Mouse (Mus musculus) cerebellum, adult (tissue): ENCODE results near the gene Dab2.

Experiments used
- ATAC-seq: cut with Nextera tagmentation; 2 replicates; pipeline ENCODE4 v1.9.2; 2017; ENCODE audit warnings: mild to moderate bottlenecking, moderate library complexity, mixed read lengths; ENCODE audit not compliant: insufficient number of reproducible peaks, low FRiP score, low TSS enrichment

The Dab2 gene

DNA sequence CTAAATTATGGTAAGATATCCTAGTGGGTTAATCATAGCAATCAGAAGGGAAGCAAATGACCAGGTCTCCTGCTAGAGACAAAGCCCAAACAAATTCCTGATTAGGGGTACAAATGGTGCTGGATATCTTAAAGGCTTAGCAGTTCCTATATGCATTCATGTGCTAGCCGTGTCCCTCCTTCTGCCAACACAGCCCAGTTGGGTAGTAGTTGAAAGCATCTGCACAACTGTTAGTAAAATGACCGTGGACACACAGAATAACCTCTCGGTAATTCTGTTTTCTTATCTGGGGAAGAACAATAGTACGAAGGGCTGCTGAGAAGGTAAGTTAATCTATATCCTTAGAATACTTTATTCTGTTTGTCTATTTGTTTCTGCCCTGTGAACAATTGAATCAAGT, 90.5 kb downstream of the Dab2 start:
- no peak for ATAC-seq

DNA sequence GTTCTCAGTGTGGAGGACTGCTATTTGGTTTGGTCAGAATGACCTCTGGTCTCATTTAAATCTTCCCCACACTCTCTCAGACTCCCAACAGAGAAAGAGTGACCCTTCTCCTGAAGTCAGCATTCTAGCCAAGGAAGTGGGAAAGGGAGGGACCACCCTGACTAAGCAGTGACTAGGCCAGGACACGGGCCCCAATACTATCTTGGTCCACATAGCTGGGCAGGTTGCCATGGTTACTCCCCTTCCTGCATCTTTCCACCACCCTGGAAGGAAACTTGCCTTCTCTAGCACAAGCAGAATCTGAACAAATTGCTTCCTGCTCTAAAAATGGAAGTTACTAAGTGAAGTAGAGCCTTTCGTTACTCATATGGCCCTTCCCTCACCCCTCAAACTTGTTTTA, 91.1 kb downstream of the Dab2 start:
- no peak for ATAC-seq

DNA sequence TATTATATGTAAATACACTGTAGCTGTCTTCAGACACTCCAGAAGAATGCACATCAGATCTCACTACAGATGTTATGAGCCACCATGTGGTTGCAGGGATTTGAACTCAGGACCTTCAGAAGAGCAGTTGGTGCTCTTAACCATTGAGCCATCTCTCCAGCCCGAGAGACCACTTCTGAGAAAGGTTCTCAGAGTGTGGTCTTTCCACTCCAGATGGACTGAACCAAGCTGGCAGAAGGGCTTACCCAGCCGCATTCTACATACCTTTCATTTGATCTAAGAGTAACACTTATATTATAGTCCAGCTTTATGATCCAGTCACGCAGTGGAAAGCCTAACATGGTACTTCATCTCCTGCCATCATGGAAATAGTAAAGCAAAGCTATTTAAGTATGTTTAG, 92.3 kb downstream of the Dab2 start:
- ATAC-seq, result no peak

DNA sequence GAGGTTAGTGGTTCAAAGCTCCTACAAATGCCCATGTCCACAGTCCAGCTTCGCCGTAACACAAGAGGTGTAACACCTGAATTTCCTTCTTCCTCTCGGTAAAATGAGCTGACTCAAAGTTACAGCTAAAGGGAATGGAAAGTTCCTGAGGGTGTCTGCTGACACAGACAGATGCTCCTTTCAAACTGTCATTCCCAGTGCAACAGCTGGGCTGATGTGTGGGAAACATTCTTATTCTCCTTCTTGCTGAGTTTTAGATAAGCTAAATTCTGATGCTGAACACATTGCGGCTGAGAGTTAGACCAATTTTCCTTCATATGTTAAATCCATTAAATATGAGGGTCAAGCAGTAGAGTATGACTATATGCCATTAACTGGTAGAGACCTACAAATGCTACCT, 94.0 kb downstream of the Dab2 start:
- no peak for ATAC-seq

DNA sequence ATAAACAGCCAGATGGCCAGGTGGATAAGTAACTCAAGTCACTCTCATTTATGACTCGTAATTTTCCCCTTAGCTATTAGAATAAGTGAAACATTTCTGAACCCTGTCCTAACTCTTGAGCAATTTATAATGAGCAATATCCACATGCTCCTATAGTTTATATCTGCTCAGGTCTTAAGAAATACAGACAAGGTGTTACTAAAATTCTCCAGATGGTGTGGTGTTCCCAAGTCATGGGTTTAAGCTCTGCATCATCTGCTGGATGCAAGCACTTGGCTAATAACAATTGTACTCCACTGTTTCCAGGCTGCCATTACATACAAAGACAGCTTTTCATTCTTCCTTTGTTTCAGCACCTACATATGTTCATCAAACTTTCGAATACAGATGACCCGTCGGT, 98.6 kb downstream of the Dab2 start:
- no peak for ATAC-seq

DNA sequence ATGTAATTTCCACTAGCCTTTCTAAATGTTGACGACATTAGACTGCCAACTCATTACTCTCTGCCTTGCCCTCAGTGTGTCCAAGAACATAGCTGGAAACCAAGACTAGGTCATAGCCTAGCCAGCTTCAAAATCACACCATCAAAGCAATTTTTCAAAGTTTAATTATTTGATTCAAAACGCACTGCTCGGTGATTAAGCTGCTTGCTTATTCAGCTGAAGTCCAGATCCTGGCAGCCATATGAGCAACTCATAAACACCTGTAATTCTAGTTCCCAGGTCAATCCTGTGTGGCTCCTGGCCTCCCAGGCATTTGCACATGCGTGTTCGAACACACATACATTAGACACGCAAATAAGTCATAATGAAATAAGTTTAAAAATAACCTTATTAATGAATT, 99.3 kb downstream of the Dab2 start:
- no peak for ATAC-seq

DNA sequence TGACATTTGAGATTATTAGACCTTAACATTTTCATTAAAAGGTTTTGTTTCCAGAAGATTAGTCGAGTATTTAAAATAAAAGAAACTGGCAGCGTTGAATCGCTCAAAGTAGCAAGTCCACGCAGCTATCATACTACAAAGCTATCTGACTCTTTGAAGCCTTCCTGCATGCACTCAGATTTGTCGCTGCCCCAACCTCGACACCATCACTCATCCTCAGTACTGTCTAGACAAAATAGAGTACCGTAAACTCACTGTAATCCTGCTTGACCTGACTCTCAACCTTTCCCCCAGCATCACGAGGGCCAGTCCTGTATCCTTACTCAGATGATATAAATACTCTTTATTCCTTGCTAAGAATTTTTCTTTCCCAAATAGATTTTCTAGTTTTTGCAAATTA, 100.5 kb downstream of the Dab2 start:
- no peak for ATAC-seq

DNA sequence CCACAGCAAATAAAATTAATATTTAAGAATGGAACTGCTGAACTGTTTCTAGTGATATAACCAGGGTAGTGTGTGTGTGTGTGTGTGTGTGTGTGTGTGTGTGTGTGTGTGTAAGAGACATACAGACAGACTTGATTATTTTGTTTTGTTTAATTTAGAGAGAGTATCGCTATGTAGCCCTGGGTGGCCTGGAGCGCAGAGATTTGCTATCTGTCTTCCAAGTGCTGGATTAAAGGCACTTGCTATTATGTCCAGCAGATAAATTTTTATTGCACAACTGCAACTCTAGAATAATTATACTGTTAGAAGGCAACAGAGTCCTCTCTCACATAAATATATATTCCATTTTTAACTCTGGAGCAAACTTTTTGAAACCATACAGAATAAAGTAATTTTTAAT, 102.8 kb downstream of the Dab2 start:
- no peak for ATAC-seq

DNA sequence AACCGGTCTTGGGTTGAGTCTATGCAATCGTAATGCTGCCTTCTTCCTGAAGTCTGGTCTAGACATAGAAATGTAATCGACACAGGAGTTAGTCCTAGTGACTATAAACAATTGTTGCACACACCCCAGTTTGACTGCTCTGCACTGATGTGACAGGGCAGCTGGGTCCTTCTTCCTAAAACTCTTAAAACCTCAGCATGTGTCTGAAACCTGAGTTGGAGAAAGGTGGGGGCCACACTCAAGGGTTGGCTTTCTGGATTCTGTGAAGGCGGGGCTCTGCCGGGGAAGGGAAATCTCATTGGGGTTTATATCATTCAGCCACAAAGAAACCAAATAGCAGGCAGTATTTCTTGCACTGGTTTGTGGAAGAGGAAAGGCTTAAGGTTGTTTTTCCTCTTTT, 104.6 kb downstream of the Dab2 start:
- no peak for ATAC-seq

DNA sequence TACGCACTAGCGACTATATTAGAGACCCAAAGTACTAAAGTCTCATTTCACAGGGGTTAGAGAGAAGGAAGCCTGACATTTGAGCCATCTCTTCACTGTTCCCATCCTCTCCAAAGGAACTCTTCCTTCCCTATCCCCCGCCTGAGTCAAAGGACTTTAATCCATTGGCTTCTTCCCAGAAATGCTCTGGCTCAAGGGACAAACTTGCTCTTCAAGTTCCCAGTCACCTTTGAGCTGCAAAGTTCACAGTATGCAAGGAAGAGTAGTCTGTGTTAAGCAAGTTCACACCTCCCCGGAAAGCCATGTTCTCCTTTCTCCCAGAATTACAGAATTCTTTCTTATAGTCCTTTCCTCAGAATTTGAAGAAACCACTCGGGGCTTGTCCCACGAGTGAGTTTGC, 107.2 kb downstream of the Dab2 start:
- ATAC-seq, result no peak

DNA sequence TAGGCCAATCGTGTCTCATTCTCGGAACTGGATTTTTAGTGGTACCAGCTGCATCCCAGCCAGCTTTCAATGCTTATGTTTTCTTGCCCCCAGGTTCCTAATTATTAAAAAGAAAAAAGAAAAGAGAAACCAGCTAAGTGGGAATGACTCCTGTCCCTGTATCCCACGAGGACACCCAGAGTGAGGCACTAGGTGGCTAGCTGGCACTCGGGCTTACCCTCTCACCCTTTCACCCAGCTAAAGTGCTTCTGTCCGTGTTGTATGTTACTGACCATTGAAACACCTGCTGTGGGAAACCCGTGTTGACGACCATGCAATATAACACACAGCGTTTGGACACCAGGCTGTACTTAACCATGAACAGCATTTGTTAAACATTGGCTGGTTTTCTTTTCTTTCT, 109.4 kb downstream of the Dab2 start:
- no peak for ATAC-seq

DNA sequence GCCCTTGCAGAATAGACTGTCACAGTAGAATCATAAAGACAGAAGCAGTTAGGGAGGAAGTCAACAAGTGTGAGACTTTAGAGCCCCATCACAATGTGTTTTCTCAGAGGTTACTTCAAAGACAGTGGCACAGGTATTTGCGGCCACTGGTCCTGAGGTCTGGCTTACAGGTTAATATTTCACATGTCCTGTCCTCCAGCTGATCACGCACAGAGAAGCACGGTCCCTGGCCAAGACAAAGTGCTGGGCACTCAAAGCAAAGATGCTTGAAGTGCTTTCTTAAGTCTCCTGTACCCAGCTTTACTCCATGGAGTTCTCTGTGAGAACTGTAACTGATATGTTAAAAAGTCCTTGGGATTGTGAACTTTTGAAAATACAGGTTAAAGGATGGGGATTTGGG, 110.6 kb downstream of the Dab2 start:
- no peak for ATAC-seq

DNA sequence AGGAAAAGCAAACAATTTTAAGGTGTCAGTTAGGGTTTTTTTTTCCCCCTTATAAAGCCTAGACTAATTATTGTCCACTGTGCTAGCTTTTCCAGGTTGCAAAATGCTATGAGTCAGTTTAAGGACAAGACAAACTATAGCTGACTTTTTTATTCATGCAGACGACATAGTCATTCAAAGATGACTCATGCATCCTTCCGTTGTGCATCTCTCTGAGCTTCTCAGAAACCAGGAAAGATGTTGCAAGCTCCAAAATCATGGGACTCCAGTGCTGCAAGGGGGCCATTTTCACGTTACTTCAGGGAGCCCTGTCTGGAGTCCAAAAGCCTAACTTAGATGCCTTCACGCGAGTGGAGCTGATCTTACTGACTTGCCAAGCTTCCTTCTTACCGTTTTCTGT, 111.7 kb downstream of the Dab2 start:
- no peak for ATAC-seq

DNA sequence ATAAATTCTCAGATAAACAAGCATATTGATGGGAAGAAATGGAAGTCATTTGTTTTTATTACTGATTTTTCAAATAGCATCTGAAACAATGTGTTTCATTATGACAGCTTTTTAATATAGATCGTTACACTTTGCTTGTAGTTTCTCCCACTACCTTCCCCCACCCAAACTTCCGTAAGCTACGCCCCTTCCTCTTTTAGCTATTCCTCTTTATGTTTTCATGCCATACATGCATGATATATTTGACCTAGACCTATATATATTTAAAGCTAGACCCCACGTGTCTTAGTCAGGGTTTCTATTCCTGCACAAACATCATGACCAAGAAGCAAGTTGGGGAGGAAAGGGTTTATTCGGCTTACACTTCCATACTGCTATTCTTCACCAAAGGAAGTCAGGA, 115.7 kb downstream of the Dab2 start:
- no peak for ATAC-seq

DNA sequence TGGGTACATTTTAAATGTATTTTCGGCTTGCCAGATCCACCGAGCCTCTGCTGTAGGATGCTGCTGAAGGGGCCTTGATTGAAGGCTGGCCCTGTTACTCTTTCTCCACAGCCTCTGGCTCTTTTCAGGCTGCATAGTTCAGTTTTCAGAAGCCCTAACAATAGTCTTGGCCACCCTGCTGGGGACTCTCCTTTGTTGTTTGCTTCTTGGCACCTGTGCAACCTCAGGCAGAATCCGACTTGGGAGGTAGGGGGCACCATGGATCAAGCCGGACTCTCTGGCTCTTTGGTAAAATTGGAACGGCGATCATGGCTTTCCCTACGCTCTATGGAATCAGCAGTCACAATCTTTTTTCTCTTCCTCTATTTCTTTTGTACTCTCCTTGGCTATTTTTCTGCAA, 132.2 kb downstream of the Dab2 start:
- no peak for ATAC-seq

DNA sequence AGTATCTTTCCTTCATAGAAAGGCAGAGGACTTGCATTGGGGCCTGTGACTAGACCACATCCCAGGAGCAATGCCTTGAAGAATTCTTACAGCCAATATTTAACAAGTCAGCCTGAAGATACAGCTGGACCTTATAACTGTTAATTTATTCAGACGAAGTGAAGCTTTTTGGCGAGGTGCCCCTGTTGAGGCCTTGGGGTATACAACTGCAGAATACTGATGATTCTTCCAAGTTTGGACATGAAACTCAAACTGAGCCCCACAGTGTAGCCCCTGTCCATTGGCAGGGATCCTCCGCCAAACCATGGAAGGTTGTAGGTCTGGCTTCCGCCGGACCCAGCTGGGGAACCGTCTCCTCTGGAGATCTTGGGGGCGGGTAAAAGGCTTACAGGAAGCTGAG, 132.8 kb downstream of the Dab2 start:
- ATAC-seq, result no peak

DNA sequence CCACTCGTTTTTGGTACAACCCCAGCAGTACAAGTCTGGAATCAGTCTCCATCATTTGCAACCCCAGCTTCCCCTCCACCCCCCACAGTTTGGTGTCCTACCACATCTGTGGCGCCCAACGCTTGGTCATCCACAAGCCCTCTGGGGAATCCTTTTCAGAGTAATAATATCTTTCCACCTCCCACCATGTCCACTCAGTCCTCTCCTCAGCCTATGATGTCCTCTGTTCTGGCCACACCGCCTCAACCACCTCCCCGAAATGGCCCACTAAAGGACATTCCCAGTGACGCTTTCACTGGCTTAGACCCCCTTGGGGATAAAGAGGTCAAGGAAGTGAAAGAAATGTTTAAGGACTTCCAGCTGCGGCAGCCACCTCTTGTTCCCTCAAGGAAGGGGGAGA, 135.7 kb downstream of the Dab2 start:
- no peak for ATAC-seq

DNA sequence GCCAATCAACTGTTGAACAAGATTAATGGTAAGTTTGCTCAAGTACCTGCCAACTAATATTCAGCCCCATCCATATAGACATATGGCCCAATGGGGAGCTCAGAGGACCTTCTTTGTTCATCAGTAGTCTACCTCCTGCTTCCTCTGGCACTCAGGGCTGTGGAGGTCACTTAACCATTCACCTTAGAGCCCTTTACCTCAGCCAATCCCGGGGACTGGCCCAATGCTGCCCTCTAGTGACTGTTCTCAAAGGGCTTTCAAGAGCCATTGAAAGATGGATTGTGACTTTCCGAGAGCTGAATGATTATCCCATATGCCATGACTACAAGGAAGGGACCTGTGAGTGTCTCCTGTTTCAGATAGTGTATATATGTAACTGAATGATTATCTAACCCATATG, 136.2 kb downstream of the Dab2 start:
- no peak for ATAC-seq

DNA sequence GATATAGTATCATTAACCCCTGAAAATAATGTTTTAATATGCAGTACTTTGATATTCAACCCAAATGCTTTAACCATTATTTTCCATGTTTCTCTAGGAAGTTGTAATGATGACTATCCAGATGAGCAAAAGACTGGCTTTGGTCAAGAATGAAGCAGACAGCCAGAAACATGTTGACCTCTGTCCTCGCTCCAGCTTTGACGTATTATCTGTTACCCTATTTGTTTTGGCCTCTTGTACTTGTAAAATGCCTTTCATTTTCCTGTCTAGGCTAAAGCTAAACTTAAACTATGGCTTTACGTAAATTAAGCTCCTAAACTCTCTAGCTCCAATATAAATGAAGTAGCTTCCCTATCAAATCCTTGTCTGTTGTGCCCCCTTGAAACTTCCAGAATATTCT, 139.1 kb downstream of the Dab2 start:
- no peak for ATAC-seq

DNA sequence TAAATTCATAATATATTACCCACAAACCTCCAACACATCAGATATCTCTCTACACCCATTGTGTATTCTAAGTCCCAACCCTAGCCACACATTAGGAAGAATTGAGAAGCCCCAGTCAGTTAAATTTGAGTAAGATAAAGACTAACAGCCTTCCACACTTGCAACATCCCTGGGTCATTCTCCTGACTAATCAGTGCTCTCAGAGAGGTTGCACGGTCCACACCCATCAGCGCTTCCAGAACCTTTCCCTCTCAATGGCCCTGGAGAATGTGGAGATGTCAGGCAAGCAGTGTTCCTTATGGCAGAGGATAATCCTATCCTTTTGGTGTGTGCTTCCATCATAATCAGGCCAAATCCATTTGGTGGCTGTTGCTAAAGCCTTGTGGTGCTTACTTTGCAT, 144.9 kb downstream of the Dab2 start:
- no peak for ATAC-seq

DNA sequence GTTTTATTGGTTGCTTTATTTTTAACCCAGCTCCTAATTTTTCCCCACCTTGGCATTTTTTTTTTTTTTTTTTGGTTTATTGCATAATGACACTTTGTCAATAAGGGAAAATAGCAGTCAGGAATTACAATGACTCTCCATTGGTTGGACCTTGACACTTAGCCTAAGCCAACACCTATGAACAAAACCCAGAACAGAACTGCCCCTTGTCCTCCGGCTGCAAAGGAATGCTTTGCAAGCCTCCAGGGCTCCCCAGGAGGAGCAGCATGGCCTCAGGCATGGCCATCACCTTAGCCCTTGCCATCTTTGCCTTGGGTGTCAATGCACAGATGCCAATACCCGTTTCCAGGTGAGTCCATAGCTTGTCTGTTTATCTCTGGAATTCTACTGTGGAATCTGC, 145.5 kb downstream of the Dab2 start, which contains the start of gene C9:
Gene C9 (plus strand): TSS at position 193 of the 400 bp plus-strand sequence.
- ATAC-seq, result no peak

DNA sequence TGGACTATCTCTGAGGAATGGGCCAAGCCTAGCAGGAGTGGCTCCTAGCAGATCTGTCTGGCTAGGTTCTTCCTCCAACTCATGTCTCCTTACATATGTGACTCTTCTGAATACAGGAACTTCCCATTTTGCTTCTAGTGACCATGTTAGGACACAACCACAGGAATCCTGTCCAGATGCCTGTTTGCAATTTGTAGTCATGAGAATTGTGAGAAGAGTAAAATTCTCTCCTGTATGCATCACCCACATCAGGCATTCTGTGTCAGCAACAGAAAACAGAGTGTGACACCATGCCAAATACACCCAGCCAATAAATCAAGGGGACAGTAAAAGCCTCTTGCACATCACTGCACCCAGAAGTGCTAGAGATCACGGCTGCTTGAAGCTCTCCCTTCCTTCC, 146.6 kb downstream of the Dab2 start:
- ATAC-seq, result no peak

DNA sequence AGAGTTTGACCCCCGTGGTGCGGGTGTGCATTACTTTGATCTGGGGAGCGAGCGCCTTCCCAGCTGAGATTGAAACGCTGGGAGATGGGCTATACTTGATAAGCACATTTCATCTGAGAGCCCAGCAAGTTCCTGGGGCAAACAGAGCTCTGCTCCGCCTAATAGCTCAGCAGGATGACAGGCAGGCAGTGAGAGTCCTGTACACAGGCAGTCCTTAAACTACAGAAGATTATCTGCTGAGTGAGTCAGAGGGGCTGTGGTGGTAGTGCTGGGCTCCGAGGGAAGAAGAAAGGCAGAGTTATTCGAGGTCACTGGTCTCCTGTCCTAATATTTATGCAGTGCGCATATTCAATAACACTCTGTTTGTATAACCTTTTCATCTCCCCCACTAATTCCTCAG, 149.3 kb downstream of the Dab2 start:
- no peak for ATAC-seq

DNA sequence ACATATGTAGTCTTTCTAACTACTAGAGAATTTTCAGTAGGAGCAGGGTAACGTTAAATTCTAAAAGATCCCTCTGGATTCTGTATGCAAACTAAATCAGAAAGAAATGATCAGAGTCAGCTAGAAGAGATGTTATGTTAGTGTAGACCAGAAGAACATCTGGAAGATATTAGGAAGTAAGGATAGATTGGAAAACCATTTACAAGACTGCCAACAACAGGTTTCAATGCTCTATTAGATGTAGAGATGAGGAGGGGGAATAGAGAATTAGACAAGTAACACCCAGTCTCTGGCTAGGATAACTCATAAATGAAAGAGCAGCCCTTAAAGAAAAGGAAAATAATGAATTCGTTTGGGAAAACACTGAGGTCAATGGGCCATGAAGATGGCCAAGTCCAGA, 154.9 kb downstream of the Dab2 start:
- no peak for ATAC-seq
